Mouse (Mus musculus): ENCODE results near the gene Hist1h3d.

Gene Hist1h3d

DNA sequence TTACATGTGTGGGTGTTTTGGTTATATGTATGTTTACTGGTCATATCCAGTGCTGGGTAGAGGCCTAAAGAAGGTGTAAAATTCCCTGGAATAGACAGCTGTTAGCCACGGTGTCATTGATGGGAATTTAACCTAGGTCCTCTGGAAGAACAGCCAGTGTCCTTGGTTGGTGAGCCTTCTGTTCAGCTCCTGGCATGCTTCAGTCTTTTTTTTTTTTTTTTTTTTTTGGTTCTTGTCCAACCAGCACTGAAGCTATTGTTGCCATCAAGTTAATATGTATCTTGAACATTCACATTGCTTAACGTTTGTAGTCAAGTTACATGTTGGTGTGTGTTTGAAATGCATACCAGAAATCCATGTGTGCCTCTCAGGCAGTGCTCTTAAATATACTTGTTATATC is 11.1 kb upstream of the Hist1h3d start:
- no peak for DNase-seq (ENCODE audit: low read depth, low spot score)

DNA sequence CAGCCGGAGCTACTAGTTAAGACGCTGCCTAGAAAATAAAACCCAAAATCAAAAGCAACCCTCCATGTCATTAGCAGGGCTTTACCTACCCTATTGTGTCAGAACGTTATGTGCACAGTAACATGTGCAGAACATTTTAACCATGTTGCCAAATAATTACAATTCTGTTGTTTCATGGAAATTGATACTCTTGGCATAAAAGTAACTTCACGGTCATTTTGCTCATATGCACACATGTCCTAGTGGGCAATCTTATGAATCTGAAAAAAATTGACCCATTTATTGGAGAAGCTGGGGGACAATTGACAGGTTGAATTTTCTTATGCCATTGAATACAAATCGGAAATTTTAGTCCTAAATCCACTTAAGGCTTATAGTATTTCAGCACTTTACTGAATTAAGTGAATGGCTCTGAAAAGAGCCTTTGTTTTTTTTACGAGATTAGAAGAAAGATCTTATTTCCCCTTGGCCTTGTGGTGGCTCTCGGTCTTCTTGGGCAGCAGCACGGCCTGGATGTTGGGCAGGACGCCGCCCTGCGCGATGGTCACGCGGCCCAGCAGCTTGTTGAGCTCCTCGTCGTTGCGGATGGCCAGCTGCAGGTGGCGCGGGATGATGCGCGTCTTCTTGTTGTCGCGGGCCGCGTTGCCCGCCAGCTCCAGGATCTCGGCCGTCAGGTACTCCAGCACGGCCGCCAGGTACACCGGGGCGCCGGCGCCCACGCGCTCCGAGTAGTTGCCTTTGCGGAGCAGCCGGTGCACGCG is 5.1 kb upstream of the Hist1h3d start:
- DNase-seq (ENCODE audit: low read depth, low spot score): peak; percentile 31

GRCm38 (mm10) chr13:23571022-23571503 is 4.5 kb upstream of the Hist1h3d start, which contains the start of the genes Hist1h2ae and Hist1h2bg:
Gene Hist1h2ae, minus strand, starts transcription at chr13:23571220.
Gene Hist1h2bg, plus strand, starts transcription at chr13:23571396.
- peak; percentile 93 for DNase-seq (ENCODE audit: low read depth, low spot score)

DNA sequence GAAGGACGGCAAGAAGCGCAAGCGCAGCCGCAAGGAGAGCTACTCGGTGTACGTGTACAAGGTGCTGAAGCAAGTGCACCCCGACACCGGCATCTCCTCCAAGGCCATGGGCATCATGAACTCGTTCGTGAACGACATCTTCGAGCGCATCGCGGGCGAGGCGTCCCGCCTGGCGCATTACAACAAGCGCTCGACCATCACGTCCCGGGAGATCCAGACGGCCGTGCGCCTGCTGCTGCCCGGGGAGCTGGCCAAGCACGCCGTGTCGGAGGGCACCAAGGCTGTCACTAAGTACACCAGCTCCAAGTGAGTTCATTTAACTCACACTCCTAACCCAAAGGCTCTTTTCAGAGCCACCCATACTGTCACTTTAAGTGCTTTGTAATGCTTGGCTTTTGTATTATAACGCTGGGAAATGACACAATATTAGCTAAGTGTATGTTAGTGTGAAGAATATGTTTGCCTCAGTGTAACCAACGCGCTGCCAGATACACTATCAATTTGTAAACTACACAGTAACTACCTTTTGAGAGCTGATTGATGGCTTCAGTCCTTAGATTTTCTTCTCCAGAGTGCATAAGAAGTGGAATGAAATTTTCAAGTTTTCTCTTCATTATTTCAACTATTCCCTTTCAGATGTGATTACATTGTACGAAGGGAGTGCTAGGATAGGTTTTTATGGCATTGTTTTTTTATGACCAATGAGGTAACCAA is 3.9 kb upstream of the Hist1h3d start:
- DNase-seq (ENCODE audit: low read depth, low spot score): peak; percentile 40

- DNase-seq (ENCODE audit: low read depth, low spot score): no peak
Observed at GRCm38 (mm10) chr13:23572218-23573033, 3.1 kb upstream of the Hist1h3d start.

DNA sequence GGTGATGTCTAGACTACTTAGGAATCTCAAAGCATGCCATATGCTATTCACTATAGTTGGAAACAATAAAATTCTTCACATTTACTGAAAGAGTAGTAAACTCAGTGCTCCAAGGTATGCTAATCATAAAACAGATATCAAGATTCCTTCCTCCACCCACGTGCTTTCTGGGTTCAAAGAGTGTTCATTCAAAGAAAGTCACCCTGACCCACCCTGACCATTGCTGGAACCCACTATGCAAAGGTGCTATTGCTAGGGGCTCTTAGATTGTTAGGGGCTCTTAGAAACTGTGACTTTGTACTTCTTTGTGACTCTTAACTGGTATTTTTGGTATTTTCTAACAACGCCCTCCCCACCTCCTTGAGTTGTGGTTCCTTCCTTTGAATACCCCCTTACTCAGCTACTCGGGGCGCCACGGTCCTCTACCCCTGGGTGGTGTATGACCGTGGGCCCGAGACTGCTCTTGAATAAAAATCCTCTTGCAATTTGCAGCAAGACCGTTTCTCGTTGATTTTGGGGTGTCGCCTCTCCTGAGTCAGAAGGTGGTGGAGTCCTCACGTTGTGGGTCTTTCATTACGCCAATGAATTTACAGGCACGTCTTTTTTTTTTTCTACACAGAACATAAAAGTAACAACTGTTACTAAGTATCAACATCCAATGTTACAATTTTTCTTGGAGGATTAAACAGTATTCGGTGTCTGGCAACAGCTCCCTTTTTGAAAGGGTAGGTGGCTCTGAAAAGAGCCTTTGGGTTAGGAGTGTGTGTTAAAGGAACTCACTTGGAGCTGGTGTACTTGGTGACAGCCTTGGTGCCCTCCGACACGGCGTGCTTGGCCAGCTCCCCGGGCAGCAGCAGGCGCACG is 2.3 kb upstream of the Hist1h3d start:
- peak; percentile 28 for DNase-seq (ENCODE audit: low read depth, low spot score)

GRCm38 (mm10) chr13:23573898-23574524 is 1.6 kb upstream of the Hist1h3d start, which contains the start of the genes Hist1h2bf and Hist1h2ad:
Gene Hist1h2bf, minus strand, starts transcription at chr13:23574196.
Gene Hist1h2ad, plus strand, starts transcription at chr13:23574381.
- DNase-seq (ENCODE audit: low read depth, low spot score): peak; percentile 96

GRCm38 (mm10) chr13:23574546-23575170 is 905 bp upstream of the Hist1h3d start:
- peak; percentile 53 for DNase-seq (ENCODE audit: low read depth, low spot score)

GRCm38 (mm10) chr13:23575864-23576313 is 326 bp downstream of the Hist1h3d start:
- peak; percentile 25 for DNase-seq (ENCODE audit: low read depth, low spot score)

GRCm38 (mm10) chr13:23576351-23576881 is 853 bp downstream of the Hist1h3d start:
- no peak for DNase-seq (ENCODE audit: low read depth, low spot score)

DNA sequence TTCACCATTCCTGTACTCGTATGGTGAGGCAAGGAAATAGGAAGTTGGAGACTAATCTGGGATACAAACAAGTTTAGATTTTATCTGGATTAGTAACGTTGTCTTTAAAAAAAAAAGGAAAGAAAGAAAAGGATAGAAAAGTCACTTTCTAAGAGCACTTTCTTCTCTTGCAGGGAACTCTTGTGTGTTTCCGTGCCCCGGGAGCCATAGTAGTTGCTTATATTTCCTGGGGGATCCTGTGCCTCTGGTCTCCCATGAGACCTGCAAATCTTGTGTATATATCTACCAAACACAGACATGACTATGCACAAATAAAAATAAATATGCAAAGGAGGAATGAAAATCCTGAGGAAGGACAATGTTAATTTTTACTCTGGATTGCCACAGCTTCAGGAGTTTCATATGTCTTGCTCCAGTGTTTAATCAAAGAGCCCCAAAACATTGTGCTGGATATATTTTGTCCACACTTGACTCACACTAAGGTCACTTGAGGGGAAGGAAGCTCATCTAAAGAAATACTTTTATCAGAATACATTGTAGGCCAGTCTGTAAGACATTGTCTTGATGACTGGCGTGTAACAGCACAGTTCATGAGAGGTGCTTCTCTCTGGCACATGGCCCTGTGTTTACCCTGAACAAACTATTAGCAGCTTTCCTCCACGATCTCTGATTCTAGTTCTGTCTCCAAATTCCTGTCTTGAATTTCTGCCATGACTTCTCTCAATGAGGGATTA is 1.5 kb downstream of the Hist1h3d start:
- no peak for DNase-seq (ENCODE audit: low read depth, low spot score)

DNA sequence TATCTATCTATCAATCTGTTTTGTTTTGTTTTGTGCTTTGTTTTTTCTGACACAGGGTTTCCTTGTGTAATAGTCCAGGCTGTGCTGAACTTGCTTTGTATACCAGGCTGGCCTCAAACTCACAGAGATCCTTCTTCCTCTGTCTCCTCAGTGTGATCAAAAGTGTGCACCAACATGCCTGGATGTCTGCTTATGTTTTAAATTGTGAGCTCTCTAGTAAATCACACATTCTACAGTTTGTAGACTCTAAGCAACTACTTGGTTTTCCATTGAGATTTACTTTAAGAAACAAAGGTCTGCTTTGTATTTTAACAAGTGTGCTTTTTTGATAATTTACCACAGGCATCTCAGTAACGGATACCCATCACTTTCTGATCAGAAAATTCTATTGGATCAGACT is 2.3 kb downstream of the Hist1h3d start:
- DNase-seq (ENCODE audit: low read depth, low spot score): no peak

DNA sequence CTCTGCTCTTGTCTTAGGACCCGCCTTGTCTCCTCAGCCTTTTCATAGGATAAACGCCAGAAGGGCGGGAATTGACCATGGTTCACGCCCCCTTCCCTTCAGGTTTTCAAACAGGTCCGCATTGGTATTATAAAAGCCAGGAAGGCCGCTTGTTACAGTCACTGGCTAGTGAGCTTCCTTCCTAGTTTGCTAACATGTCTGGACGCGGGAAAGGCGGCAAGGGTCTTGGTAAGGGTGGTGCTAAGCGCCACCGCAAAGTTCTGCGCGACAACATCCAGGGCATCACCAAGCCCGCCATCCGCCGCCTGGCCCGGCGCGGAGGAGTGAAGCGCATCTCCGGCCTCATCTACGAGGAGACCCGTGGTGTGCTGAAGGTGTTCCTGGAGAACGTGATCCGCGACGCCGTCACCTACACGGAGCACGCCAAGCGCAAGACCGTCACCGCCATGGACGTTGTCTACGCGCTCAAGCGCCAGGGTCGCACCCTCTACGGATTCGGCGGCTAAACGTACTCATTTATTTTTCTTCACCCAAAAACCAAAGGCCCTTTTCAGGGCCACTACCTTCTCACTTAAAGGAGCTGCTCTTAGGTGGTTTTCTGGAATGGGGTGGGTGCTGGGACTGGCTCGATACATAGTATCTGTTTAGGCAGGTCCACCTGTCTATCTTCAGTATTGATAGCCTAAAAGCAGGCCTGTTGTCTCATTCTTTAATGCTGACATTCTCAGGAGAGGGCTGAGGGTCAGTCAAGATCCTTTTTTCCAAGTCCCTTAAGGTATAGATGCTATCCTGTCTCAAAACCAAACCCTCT is 6.0 kb downstream of the Hist1h3d start, which contains the start of gene Hist1h4d:
Hist1h4d (plus strand) TSS at position 191 of the 811 bp plus-strand sequence.
- DNase-seq (ENCODE audit: low read depth, low spot score): peak; percentile 93

GRCm38 (mm10) chr13:23582219-23583056 is 6.9 kb downstream of the Hist1h3d start:
- no peak for DNase-seq (ENCODE audit: low read depth, low spot score)

DNA sequence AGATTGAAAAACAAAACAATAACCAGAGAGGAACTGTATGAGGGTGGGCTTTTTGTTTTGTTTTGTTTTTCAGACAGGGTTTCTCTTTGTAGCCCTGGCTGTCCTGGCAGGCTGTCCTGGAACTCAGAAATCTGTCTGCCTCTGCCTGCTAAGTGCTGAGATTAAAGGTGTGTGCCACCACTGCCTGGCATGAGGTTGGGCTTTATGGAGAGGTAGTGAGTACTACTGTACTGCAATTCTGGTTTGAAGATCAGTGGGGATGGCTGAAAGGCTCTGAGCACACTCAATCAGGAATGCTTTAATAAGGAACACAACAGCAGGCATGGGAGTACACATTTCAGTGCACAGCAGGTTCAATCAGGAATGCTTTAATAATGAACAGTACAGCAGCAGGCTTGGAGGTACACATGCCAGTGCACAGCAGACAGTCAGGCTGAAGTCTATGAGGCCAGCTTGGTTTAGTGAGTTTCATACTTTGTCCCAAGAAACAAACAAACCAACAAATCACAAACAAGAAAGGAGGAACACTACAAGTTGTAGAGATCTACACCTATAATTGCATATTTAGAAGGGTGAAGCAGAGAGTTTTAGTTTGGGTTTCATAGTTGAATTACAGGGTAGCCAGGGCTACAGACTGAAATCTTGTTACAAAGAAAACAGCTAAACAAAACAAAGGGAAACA is 8.0 kb downstream of the Hist1h3d start:
- DNase-seq (ENCODE audit: low read depth, low spot score): no peak

- DNase-seq (ENCODE audit: low read depth, low spot score): no peak
Observed at GRCm38 (mm10) chr13:23584331-23584730, 8.8 kb downstream of the Hist1h3d start.

Data from CD4-positive helper T cell, adult 2 months (primary cell).